Mouse (Mus musculus): ENCODE measurements around the gene Slc4a1.

GRCm38 (mm10) chr11:102370285-102370684, 4.3 kb upstream of the Slc4a1 start:
- TF ChIP-seq CTCF (IDR thresholded peaks at IDR 0.05; ENCODE audit: borderline replicate concordance, insufficient read depth, low read depth, low read length) (no peak), POLR2A (IDR thresholded peaks at IDR 0.05; ENCODE audit: borderline replicate concordance, insufficient read depth, low read length) (no peak)
